Mouse (Mus musculus): ENCODE measurements at regions not wholly inside any gene's neighbourhood (a gene's known extent, or its start where the extent isn't known, plus 50 kb on each side); places are given as distances from the start of the nearest gene placed in this dataset.

DNA sequence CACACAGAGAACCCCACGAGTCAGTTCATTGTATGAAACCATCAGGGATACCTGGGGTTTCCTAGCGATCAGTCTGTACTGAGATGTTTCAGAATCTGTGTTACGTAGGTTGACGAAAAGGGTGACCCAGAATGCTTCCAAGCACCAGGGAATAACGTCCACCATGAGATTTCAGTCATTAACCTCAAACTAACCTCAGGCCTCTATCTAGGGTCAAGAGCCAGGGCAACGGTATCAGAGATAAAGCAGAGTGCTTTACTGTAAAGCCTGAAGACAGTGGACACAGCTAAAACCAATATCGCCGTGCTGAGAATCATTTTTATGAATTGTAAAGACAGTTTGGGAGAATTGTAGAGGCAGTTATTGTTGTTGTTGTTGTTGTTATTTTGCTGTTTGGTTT is 52.9 kb upstream of the Errfi1 start:
- no peak for DNase-seq (ENCODE audit: low spot score in 2 of 2)

DNA sequence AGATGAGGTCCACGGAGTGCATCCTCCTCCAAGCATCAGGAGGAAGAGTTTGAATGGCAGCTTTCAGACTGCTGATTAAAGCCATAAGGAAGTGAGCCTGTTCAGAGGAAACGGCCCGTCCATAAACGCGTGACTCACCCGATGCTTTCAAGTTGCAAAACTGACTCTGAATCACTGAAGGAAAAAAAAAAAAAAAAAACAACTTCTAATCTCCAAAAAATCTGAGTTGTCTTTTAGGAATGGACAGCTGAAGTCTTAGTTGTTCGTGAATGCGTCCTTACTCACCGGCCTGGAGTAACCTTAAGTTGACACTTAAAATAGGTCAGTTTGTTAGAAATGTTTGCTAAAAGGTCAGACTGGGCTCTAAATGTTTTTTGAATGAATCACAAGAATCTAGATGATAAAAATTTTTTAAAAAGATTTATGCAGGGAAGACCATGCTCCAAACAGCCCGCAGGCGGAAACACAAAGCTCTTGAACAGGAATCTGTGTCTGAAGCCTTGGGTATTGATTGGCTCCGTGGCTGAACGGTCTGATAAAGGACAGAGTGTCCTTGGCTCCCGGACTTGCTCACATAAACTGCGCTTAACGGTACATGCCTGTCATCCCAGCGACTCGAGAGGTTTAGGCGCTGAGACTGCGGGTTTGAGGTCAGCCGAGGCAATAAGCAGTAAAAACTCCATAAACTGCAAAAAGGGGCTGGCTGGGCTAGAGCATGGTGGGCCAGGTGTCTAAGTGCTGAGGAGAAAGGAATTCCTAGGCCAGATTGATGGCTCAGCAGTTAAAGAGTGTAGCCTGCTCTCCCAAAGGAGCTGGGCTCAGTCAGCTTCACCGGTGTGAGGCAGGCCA is 53.9 kb upstream of the Errfi1 start:
- no peak for DNase-seq (ENCODE audit: low spot score in 2 of 2)

DNA sequence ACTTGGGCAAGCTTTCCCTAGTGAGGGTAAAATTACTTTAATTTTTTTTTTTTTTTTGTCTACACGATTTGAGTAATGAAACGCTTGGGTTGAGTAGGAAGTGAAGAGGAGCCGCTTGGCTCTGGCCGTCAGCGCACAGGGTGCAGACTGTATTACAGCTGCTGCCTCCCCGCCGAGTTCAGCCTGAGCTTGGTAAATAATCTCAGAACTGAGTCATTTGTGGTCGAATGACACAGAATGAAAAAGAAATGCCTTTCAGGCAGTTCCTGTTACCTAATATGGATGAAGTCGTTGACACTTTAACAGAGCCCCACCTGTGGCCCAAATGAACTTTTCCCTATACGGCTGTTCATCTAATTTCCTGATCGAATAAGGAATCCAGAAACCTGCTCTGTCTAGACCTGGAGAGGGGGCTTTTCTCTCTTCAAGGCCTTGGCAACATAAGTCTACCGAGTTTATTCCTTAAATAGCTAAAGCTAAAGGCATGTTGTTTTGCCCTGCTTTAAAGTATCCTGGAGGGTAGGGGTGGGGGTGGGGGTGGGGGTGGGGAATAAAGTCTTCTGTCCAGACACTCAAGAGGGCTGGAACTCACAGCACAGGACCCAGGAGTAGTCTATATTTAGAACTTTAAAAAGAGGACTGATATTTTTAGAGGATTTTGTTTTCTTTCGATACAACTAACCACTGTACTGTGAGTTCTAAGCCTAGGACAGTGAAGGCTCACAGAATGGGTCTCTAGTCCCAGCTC is 54.8 kb upstream of the Errfi1 start:
- peak in 1 of 2 experiments; percentile 35 for DNase-seq (ENCODE audit: low spot score in 2 of 2)

DNA sequence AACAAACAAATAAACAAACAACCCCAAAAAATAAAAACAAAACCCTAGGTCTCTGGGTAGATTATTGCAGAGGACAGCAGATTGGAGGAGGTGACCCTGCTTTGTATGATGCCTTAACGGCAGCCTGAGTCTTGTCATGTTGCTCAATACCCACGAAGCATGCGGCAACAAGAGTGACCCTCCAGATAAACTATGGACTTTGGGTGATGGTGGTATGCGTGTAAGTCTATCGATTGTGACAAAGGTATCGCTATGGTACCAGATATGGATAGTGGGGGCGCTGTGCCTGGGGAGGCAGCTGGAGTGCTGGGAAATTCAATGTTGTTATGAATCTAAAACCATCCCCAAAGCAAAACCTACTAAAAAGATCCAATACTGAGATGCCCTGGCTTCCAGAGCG is 55.4 kb upstream of the Errfi1 start:
- DNase-seq (ENCODE audit: low spot score in 2 of 2), result no peak

DNA sequence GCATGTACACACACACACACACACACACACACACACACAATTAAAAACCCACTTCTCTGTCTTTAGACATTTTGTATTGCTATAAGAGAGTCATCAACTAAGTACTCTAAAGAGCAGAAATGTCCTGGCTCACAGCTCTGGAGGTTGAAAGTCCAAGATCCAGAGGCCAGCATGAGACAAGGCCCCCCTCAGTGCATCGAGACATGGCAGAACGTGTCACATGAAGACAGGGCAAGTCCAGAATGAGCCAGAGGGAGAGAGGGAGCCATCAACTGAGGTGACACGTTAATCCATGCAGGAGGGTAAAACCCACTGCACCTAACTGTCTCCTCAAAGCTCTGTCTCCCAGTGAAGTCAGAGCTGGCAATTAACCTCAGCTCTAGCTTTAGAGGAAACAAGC is 56.7 kb upstream of the Errfi1 start:
- no peak for DNase-seq (ENCODE audit: low spot score in 2 of 2)

DNA sequence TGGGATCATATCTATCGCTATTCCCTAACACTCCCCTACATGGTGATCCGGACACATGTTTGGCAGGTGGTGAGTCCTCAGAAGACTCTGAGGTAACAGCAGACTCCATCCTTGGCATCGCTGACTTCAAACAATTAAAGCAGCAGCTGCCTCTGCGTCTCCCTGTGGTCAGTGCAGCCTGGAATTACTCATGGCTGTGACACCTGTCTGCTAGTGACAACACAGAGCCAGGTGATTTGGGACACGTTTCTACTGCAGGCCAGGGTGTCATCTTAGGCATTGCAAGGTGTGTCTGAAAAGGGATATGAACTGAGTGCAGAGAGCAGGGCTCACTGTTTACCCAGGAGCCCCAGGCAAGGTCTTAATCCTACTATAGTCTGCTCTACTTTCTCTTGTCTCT is 58.8 kb upstream of the Errfi1 start:
- no peak for DNase-seq (ENCODE audit: low spot score in 2 of 2)

DNA sequence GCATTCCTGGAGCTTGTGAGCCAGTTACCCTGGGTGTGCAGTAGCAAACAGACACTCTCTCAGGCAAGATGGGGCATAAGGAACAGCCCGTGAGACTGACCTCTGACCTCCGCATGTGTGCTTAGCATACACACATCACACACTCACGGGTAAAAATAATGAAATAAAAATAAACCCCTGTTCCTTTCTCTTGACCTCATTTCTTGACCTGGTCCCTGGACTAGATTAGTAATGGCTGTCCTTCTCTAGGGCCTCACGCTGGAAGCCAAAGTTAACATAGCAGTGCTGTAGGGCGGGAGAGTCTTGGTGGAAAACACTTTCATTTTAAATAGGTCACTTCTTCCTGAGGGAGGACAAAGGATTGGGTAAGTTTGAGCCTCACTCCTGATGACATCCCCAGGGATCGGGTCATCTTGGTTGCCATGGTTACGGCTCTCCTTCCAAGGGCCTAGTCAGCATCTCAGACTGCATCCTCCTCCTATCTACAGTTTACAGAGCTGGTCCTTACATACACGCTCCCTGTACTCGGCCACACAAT is 59.4 kb upstream of the Errfi1 start:
- DNase-seq (ENCODE audit: low spot score in 2 of 2), result no peak

DNA sequence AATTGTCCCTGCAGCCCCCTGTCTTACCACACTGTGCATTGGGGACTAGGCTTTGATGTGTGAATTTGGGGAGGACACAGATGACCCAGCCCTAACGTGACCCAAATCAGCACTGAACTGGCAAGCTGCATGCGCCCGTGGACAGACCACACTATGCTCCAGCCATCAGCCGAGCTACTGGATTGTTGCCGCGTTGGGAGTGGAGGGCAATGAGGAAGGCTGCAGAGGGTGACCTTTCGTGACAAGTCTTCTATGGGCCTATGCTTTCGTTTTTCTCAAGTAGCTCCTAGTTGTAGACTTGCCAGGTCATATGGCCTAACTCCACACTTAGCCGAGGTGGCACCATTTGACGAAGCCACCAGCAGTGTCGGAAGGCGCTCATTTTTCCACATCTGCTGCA is 60.6 kb upstream of the Errfi1 start:
- no peak for DNase-seq (ENCODE audit: low spot score in 2 of 2)

DNA sequence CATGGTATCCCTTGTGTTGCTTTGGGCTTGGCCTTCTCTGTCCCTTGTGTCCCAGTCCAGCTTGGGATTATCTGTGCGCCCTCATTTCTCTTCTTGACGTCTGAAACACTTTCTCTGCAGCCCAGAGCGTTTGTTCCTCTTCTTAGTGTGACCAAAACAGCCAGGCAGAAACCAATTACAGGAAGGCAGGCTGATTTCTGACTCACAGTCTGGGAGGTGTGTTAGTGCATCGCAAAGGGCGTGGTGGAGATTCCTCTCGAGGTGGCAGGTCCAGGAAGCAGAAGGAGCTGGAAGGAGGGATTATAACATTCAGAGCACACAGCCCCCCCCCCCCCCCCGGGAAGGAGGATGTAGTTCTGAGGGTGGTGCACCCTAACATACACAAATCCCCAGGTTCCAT is 64.6 kb upstream of the Errfi1 start:
- no peak for DNase-seq (ENCODE audit: low spot score in 2 of 2)

DNA sequence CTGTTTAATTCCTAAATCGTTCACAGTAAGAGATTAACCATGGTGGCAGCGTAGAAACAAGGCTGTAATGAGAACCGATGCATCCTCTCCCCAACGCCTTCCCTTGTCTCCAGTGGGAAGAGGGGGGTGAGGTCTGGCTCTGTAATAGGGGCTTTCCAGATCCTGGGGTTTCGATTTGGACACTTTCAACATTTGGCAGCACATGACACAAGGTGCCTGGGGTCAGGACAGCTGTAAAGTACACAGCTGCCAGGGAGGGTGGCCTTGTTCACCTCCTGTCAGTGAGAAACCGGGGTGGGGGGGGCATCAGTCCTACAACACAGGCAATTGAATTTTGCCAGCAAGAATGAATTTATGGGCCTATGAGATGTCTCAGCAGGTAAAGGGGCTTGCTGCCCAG is 66.6 kb upstream of the Errfi1 start:
- DNase-seq (ENCODE audit: low spot score in 2 of 2), result no peak

DNA sequence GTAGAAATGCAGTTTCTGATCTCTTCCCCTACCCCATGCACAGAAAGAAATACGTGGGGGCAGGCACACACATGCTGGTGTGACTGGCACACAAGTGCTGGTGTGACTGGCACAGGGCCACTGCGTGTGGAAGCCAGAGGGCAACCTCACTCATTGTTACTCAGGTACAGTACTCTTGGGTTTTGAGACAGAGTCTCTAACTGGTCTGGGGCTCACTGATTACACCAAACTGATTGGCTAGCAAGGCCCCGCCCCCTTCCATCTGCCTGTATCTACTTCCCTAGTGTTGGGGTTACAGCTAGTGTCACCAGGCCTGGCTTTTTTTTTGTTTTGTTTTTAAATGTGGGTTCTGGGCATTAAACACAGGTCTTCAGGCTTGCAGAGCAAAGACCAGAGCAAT is 67.1 kb upstream of the Errfi1 start:
- no peak for DNase-seq (ENCODE audit: low spot score in 2 of 2)

DNA sequence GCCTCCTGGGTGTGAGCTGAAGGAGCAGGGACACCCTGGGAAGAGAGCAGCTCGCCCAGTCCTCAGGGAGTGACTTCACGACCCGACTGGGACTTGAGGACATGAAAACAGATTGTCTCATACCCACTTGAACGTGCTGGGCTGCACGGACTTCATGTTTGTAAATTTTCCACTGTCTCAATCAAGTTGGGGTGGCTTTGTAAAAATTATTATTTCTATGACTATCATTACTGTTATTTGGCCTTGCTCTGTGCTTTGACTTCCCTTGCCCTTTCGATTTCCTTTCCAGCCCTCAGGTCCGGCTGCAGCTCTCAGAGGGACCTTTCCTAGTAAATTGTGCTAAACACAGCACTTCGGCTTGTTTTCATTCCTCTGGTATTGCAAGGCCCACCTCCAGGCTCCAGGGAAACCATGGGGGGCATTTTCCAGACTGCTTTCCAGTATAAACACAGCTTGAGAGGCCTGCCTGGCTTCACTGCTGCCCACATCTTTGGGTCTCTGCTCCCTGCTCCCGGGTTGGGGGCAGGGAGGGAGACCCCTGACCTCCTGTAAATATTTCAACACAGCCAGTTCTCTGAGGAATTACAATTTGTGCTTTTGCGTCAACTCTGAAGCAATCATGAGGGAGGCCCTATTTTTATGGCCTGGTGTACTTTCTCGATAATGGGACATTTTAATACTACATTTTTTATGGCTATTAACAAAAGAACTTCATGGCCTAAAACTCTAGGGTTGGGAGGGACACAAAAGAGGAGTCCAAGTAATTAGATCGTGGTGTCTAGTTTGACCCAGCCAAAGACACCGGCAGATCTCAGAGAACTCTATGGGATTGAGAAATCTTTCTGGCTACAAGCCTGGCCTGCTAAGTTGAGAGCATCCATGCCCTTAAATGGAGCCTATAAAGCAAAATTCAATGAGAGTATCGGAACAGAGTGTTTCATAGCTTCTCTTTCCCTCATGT is 68.9 kb upstream of the Errfi1 start:
- no peak for DNase-seq (ENCODE audit: low spot score in 2 of 2)

DNA sequence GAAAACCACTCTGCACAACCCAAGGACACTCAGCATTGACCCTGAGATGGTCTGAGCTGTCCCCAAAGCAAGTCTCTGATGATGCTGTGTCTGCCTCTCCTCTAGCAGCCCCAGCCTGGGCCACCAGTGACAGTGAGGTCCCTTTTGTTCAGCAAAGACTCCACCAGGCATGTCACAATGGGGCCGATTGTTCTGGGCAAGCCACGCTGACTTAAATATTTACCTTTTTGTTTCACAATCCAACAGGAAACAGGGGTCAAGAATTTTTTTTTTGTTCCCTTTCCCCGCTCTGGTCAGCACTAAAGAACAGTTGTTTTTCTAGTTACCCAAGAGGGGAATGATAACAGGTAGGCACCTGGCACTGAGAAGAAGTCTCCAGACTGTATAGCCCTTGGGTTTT is 72.4 kb upstream of the Errfi1 start:
- no peak for DNase-seq (ENCODE audit: low spot score in 2 of 2)

DNA sequence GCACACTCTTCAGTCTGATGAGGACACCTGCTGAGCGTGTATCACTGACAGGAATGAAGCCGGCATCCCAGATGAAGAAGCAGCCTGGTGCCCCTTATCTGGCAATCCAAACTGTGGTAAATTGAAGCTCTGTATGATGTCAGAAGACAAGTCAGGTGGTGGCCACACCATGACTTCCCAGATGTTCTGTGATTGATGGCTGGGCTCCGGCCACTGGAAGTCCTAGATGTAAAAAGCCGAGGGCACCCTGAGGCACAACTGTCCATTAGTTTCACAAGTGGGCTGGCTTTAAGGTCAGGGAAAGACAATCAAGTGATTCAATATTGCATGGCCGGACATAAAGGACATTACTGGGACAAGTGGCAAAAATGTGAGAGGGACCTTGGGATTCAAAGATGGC is 74.4 kb upstream of the Errfi1 start:
- DNase-seq (ENCODE audit: low spot score in 2 of 2), result no peak

DNA sequence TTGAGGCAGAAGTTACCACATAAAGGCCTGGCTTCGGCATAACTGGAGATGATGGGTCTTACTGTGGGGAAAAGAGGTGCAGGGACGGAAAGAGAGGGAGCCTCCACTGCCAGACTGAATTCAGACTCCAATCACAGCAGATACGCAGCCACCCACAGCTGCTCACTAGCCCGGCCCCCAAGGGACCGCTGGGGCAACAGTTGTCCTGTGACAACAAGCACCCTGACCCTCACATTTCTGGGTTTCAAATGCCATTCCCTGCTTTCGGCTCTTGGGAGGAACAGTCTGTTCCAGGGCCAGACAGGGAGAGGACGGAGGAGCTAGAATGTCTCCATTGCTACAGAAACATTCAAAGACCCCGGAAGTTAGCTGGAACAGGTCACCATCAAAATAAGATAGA is 75.0 kb upstream of the Errfi1 start:
- DNase-seq (ENCODE audit: low spot score in 2 of 2), result no peak

DNA sequence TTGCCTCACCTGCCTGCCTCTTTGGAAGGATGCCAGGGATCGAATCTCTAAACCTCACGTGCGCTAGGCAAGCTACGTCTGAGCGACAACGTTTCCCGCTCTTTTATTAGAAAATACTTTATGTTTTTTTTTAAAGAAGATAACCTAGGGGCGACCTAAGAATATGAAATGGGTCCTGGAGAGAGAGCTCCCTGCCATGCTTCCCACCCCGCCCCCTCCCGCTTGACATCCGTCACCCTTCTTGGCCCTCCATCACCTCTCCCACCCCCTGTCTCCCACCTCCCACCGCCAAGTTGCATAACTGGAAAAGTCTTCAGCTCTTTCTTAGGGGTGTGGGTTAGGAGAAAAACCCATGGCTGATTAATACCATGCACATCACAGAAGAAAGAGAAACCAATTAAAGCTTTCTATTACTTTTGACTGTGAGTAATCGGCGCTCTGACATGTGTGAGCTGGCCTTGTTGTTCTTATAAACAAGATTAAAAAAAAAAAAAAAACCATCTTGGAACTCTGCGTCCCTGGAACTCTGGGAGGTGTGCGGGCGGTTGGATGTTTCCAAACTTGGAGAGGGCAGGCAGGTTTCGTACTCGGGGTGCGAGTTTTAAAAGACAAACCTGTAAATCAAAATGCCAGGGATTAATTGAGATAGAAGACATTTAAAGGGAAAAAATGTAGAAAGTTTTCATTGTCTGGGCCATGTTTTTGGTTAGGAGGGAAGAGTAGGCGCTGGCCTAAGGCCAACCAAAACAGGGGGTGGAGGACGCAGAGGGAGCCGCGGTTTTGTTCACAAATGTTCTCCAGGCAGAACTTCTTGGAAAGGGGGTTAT is 77.8 kb upstream of the Errfi1 start:
- no peak for DNase-seq (ENCODE audit: low spot score in 2 of 2)

DNA sequence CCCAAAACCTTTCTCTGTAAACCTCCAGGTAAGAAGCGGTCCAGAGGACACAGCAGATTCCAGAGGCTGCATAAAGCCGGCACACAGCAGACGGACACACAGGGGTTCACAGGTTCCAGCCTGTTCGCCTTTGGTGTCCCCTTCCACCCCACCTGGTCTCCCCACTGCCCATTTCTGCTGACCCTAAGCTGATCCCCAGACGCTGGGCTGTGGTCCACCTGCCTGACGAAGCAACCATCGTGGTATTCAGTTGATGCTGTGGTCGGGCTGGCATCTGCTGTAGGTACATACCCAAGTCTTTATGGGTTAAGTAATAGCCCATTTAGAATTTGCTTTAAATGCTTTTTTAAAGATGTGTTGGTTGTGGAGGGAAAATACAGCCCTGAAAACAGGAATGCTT is 78.4 kb upstream of the Errfi1 start:
- DNase-seq (ENCODE audit: low spot score in 2 of 2), result no peak

DNA sequence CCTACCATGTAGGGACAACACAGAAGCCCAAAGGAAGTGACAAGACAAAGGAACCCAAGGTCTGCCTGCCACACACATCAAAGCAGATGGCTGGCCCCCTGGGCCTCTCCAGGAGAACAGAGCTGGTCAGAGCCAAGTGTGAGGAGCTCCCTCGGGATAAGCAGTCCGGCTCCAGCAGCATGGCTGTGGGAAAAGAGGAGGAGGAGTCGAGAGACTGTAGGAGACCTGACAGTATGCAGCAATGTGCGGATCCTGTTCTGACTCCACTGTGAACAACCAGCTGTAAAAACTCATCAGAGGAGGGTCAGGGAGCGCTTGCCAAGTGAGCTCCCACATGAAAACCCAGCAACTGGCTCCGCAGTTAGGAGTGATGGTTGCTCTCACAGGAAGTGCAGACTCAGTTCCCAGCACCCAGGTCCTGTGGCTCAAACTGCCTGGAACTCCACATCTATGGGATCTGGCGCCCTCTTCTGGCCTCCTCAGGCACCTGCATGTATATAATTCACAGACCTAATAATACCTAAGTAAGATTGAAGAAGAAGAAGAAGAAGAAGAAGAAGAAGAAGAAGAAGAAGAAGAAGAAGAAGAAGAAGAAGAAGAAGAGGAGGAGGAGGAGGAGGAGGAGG is 79.3 kb upstream of the Errfi1 start:
- DNase-seq (ENCODE audit: low spot score in 2 of 2), result no peak

DNA sequence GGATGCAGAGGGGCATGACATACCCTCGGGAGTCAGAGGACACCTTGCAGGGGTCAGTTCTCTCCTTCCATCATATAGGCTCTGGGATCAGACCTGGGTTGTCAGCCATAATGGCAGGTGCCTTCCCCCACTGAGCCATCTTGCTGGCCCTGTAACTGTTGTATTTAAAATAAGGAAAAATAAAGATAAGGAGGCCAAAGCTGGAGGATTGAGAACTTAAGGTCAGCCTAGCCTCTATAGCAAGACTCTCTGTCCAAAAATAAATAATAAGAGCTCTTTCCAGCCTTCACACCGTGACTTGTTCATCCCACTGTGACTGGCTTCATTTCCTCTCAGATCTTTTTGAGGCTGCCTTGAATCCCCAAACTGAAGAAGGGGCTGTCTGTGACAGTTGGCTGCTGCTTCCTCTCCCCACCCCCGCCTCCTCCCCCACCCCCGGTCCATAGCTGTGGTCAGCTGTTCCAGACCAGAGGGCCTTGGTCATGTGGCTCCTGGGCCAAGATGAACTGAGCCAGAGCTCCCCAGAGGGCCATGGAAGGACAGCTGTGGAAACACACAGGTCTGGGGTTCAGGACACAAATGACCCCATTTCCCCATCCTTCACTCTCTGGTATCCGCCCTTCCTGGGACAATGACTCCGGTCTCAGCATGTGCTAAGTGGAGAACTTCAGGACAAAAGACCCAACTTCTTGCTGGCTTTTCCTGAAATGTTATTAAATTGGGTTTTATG is 81.6 kb upstream of the Errfi1 start:
- no peak for DNase-seq (ENCODE audit: low spot score in 2 of 2)
